Mouse (Mus musculus) CH12.LX (cell line): ENCODE data around the gene Morn4.

Source experiments
- CHD2 ChIP-seq: IDR thresholded peaks from 2 replicates; pipeline ENCODE4 v1.6.1; 2011; ENCODE audit warnings: low read length, improper control_type of control experiment
- CTCF ChIP-seq, 2 experiments: IDR thresholded peaks in 1 of 2; conservative IDR thresholded peaks in 1 of 2; 2 replicates each; pipeline ENCODE4 v1.5.1; 2011 to 2012; ENCODE audit warnings: low read depth in 2 of 2, low read length in 2 of 2, improper control_type of control experiment in 1 of 2, inconsistent platforms in 1 of 2, mild to moderate bottlenecking in 1 of 2, moderate library complexity in 1 of 2
- E2F4 ChIP-seq: IDR thresholded peaks from 2 replicates; pipeline ENCODE4 v1.6.1; 2011; ENCODE audit warnings: low read depth, low read length, improper control_type of control experiment; ENCODE audit not compliant: insufficient replicate concordance
- MYC ChIP-seq: IDR thresholded peaks from 2 replicates; pipeline ENCODE4 v1.6.1; 2011; ENCODE audit warnings: low read depth, mild to moderate bottlenecking, improper control_type of control experiment, low read length
- NELFE ChIP-seq: IDR thresholded peaks from 2 replicates; pipeline ENCODE4 v1.6.1; 2011; ENCODE audit warnings: low read depth, low read length, improper control_type of control experiment
- POLR2A ChIP-seq: IDR thresholded peaks from 2 replicates; pipeline ENCODE4 v1.6.1; 2011; ENCODE audit warnings: low read depth, mild to moderate bottlenecking, improper control_type of control experiment, low read length
- TCF12 ChIP-seq: IDR thresholded peaks from 2 replicates; pipeline ENCODE4 v1.6.1; 2014; ENCODE audit warnings: low read depth, mild to moderate bottlenecking, inconsistent platforms, low read length, improper control_type of control experiment
- USF1 ChIP-seq: IDR thresholded peaks from 2 replicates; pipeline ENCODE4 v1.6.1; 2014; ENCODE audit warnings: low read depth, mild to moderate bottlenecking, inconsistent platforms, low read length, improper control_type of control experiment
- ZKSCAN1 ChIP-seq: IDR thresholded peaks from 2 replicates; pipeline ENCODE4 v1.6.1; 2012; ENCODE audit warnings: low read depth, inconsistent platforms, low read length, improper control_type of control experiment, borderline replicate concordance
- ZNF384 ChIP-seq: IDR thresholded peaks from 2 replicates; pipeline ENCODE4 v1.6.1; 2012; ENCODE audit warnings: low read depth, low read length, improper control_type of control experiment, inconsistent platforms

DNA sequence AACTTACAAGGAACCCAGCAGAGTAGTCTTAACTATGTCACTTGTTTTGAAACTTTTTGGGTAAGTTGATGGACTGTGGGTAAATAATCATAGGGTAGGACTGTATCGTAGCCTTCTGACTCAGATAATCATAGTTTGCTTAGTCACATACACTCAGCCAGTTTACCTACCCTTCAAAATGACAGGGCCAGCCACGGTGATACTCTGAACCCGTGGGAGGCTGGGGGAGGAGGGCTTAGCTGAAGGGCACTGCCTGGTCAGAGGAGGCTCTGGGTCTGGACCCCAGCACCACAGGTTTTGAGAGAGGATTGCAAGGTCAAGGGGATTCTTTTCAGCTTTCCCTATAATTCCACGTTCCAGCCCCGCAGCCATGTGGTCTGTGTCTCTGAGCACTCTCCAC lies 32.4 kb upstream of the Morn4 start:
- TF ChIP-seq ZNF384 (no peak), CTCF (conservative IDR thresholded peaks at IDR 0.05 in 1 of 2, IDR thresholded peaks at IDR 0.05 in 1 of 2; ENCODE audit: low read depth in 2 of 2, low read length in 2 of 2) (no peak), NELFE (no peak), MYC (no peak), POLR2A (no peak), CHD2 (no peak), E2F4 (no peak), USF1 (no peak), ZKSCAN1 (no peak), TCF12 (no peak)
